Mouse (Mus musculus): Measurements from ENCODE around the gene Pim1. TPM values are rescaled to one million over a fixed set of nuclear protein-coding genes. Genes with fewer than 3 reads are reported as not detected.
A peak's percentile ranks its signal among the peaks of the same experiment; 100 is the strongest.

Gene Pim1
- polyA plus RNA-seq, 1 experiment from 2014 or later: 32.8 TPM

DNA sequence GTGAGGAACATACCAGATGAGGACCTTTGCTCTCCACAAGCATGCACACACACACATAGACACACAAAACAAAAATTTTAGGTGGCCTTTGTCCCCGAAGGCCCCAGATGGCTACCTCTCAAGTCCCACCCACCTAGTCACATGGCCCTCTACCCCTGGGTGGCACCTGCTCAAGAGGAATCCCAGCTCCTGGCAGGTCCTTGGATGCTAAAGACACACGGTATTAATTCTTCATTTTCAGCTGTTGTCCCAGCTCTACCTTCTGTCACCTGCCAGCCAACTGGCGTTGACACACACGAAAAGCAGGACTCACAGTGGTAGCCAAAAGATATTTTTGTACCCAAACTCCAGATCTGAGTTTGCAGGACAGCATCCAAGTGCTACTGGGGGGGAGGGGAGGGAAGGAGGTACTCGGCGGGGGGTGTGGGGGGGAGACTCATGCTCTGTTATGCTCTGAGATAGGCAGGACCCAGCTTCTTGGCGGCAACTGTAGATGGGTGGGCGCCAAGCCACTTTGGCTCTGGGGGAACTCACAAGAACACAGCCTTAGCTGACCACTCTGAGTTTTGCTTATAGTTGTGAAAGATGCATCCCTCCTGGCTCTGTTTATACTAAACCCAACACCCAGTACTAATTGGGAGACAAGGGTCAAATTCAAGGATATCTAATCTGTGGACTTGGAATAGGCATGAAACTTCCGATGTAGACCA is 35.0 kb upstream of the Pim1 start:
- Histone ChIP-seq H3K36me3 (ENCODE audit: control insufficient read depth, insufficient read depth, low read length) (no peaks in the 10 kb centered on the region), H3K4me1 (replicated peaks; ENCODE audit: control insufficient read depth, insufficient read depth) (peaks cover 6% of the 10 kb centered on the region; the same call in 1 of the 2 replicates), H3K27ac (replicated peaks) (no peak overlapping the region), H3K9ac (ENCODE audit: low read length) (no peak overlapping the region), H3K9me3 (ENCODE audit: control insufficient read depth, low read length) (no peaks in the 10 kb centered on the region), H3K4me2 (replicated peaks; ENCODE audit: low read depth) (no peak overlapping the region), H3K27me3 (ENCODE audit: control insufficient read depth, insufficient read depth, low read length) (no peaks in the 10 kb centered on the region; the same call in 1 of the 2 replicates), H3K4me3 (ENCODE audit: low read depth, low read length) (no peak overlapping the region)
- TF ChIP-seq CTCF (IDR thresholded peaks at IDR 0.05; ENCODE audit: low read depth): no peak
- TF ChIP-seq EP300 (optimal IDR thresholded peaks at IDR 0.05): no peak
- no peak for ATAC-seq (ENCODE audit: low FRiP score, low TSS enrichment)
- no peak for DNase-seq (ENCODE audit: low spot score)
- 58% methylated on average over 9 of the region's 9 CpGs for WGBS

GRCm38 (mm10) chr17:29456476-29456875 is 34.1 kb upstream of the Pim1 start:
- Histone ChIP-seq H3K36me3 (ENCODE audit: control insufficient read depth, insufficient read depth, low read length) (no peaks in the 10 kb centered on the region), H3K4me3 (ENCODE audit: low read depth, low read length) (no peak overlapping the region)

GRCm38 (mm10) chr17:29456926-29457325 is 33.6 kb upstream of the Pim1 start:
- no peak for ATAC-seq (ENCODE audit: low FRiP score, low TSS enrichment)
- H3K4me1 ChIP-seq (replicated peaks; ENCODE audit: control insufficient read depth, insufficient read depth): peaks cover 6% of the 10 kb centered on the region; the same call in 1 of the 2 replicates
- H3K9ac ChIP-seq (ENCODE audit: low read length): no peak overlapping the region
- DNase-seq (ENCODE audit: low spot score): no peak
- H3K36me3 ChIP-seq (ENCODE audit: control insufficient read depth, insufficient read depth, low read length): no peaks in the 10 kb centered on the region
- no peak overlapping the region for H3K4me2 ChIP-seq (replicated peaks; ENCODE audit: low read depth)
- H3K27ac ChIP-seq (replicated peaks): peak overlapping the region; percentile 79
- WGBS: 82% methylated on average over 2 of the region's 2 CpGs
- no peak overlapping the region for H3K4me3 ChIP-seq (ENCODE audit: low read depth, low read length)
- H3K9me3 ChIP-seq (ENCODE audit: control insufficient read depth, low read length): no peaks in the 10 kb centered on the region
- no peak for TF ChIP-seq EP300 (optimal IDR thresholded peaks at IDR 0.05)
- no peak for TF ChIP-seq CTCF (IDR thresholded peaks at IDR 0.05; ENCODE audit: low read depth)
- H3K27me3 ChIP-seq (ENCODE audit: control insufficient read depth, insufficient read depth, low read length): no peaks in the 10 kb centered on the region; the same call in 1 of the 2 replicates

More at GRCm38 (mm10) chr17:29456476-29456875, 34.1 kb upstream of the Pim1 start:
- peaks cover 6% of the 10 kb centered on the region; the same call in 1 of the 2 replicates for H3K4me1 ChIP-seq (replicated peaks; ENCODE audit: control insufficient read depth, insufficient read depth)
- no peaks in the 10 kb centered on the region; the same call in 1 of the 2 replicates for H3K27me3 ChIP-seq (ENCODE audit: control insufficient read depth, insufficient read depth, low read length)
- H3K9ac ChIP-seq (ENCODE audit: low read length): no peak overlapping the region
- WGBS: 98% methylated on average over 4 of the region's 4 CpGs
- no peaks in the 10 kb centered on the region for H3K9me3 ChIP-seq (ENCODE audit: control insufficient read depth, low read length)
- H3K4me2 ChIP-seq (replicated peaks; ENCODE audit: low read depth): no peak overlapping the region
- peak; percentile 10 for TF ChIP-seq EP300 (optimal IDR thresholded peaks at IDR 0.05)
- TF ChIP-seq CTCF (IDR thresholded peaks at IDR 0.05; ENCODE audit: low read depth): no peak
- no peak overlapping the region; the same call in 1 of the 2 replicates for H3K27ac ChIP-seq (replicated peaks)
- DNase-seq (ENCODE audit: low spot score) (no peak), ATAC-seq (ENCODE audit: low FRiP score, low TSS enrichment) (no peak)

- WGBS: 51% methylated on average over 11 of the region's 11 CpGs
- Histone ChIP-seq H3K4me1 (replicated peaks; ENCODE audit: control insufficient read depth, insufficient read depth) (peaks cover 6% of the 10 kb centered on the region; the same call in 1 of the 2 replicates), H3K9me3 (ENCODE audit: control insufficient read depth, low read length) (no peaks in the 10 kb centered on the region), H3K27ac (replicated peaks) (peak overlapping the region; percentile 79), H3K27me3 (ENCODE audit: control insufficient read depth, insufficient read depth, low read length) (no peaks in the 10 kb centered on the region; the same call in 1 of the 2 replicates), H3K4me3 (ENCODE audit: low read depth, low read length) (no peak overlapping the region), H3K9ac (ENCODE audit: low read length) (peak overlapping the region; percentile 18; the same call in 1 of the 2 replicates), H3K4me2 (replicated peaks; ENCODE audit: low read depth) (no peak overlapping the region), H3K36me3 (ENCODE audit: control insufficient read depth, insufficient read depth, low read length) (no peaks in the 10 kb centered on the region)
- DNase-seq (ENCODE audit: low spot score): no peak
- no peak for TF ChIP-seq EP300 (optimal IDR thresholded peaks at IDR 0.05)
- TF ChIP-seq CTCF (IDR thresholded peaks at IDR 0.05; ENCODE audit: low read depth): no peak
- peak; percentile 35; the same call in 1 of the 2 replicates for ATAC-seq (ENCODE audit: low FRiP score, low TSS enrichment)
Measured at GRCm38 (mm10) chr17:29457795-29458560, 32.6 kb upstream of the Pim1 start.

GRCm38 (mm10) chr17:29459321-29460118 is 31.0 kb upstream of the Pim1 start:
- no peaks in the 10 kb centered on the region for H3K36me3 ChIP-seq (ENCODE audit: control insufficient read depth, insufficient read depth, low read length)
- peak; percentile 59 for DNase-seq (ENCODE audit: low spot score)
- peak overlapping the region; percentile 2 for H3K27ac ChIP-seq (replicated peaks)
- peak; percentile 80 for ATAC-seq (ENCODE audit: low FRiP score, low TSS enrichment)
- no peaks in the 10 kb centered on the region; the same call in 1 of the 2 replicates for H3K27me3 ChIP-seq (ENCODE audit: control insufficient read depth, insufficient read depth, low read length)
- no peaks in the 10 kb centered on the region for H3K9me3 ChIP-seq (ENCODE audit: control insufficient read depth, low read length)
- 0 out of 2 replicates have a peak overlapping the region, but pooled peaks have one; percentile 1 for H3K4me2 ChIP-seq (replicated peaks; ENCODE audit: low read depth)
- H3K4me1 ChIP-seq (replicated peaks; ENCODE audit: control insufficient read depth, insufficient read depth): peaks cover 6% of the 10 kb centered on the region; the same call in 1 of the 2 replicates
- H3K9ac ChIP-seq (ENCODE audit: low read length): peak overlapping the region; percentile 39
- WGBS: 11% methylated on average over 24 of the region's 24 CpGs
- peak overlapping the region; percentile 4; the same call in 1 of the 2 replicates for H3K4me3 ChIP-seq (ENCODE audit: low read depth, low read length)
- TF ChIP-seq CTCF (IDR thresholded peaks at IDR 0.05; ENCODE audit: low read depth) (no peak), EP300 (optimal IDR thresholded peaks at IDR 0.05) (no peak)
